In the genomic region with DNA sequence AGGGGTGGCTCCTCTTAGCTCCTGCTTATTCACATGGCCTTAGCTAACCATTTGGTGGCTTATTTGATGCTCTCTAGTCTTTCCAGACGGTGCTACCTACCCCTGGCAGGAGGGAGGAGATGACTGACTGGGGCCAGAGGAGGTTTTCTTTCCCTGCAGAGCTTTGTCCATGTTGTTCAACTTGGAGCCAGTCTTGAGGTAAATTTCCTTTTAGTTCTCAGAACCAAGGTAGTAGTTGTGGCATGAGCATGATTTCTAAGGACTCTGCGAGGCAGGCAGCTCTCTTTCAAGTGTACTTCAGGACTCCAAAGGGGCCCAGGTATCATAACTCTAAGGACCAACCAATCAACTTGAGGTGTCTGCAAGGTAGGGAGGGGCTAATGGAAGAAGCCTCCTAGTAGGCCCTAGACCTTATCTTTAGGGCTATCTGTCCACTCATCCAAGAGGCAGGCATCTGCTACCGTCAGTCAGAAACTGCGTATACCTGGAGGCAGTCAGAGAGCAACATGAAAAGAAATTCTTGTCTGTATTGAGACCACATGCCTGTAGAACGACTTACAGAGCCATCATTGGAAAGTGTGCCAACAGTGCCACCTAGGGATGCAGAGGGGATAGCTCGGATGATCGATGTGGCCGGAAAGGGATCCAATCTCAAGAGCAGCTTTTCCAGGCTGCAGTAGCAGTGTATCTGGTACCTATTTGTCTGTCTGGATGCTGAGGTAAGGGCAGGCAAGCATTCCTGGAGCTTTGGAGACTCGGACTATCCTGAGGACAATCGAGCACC, we compare ENCODE assay signal across 9 mouse cellular contexts. TPM values are rescaled to one million over a fixed set of nuclear protein-coding genes. Genes with fewer than 3 reads are reported as not detected.
DNase-seq lines count a peak whose midpoint lies in the region; ATAC-seq and TF ChIP-seq lines count a peak whose summit lies in the region.
"Had no signal": no experiment of that assay in that cellular context is flagged by ENCODE, and none has a peak within 500 bp of the region (broad histone marks: within the 10 kb centered on the region; RNA-seq: fewer than 3 reads in every experiment).

No protein-coding gene starts in this region.

- H3K36me3 ChIP-seq in ES-E14 (ENCODE audit: control insufficient read depth, insufficient read depth, low read length, poor library complexity, severe bottlenecking) = peaks cover 7% of the 10 kb centered on the region

- H3K27ac ChIP-seq in ES-E14 (ENCODE audit: insufficient read depth, low read depth, low read length, poor library complexity, severe bottlenecking) = no peak overlapping the region

- H3K4me3 ChIP-seq in ES-E14 (ENCODE audit: insufficient read depth in 1 of 2, low read depth in 1 of 2, low read length in 2 of 2, poor library complexity in 1 of 2, severe bottlenecking in 1 of 2) = no peak overlapping the region

- no peaks in the 10 kb centered on the region for H3K4me1 ChIP-seq in ES-E14 (ENCODE audit: control insufficient read depth in 2 of 2, insufficient read depth in 2 of 2, low read length in 2 of 2, poor library complexity in 1 of 2)

- in situ Hi-C loops in ES-E14 (cut with MboI; ENCODE audit: low sequenced_read_pairs in 2 of 2, unreplicated experiment in 2 of 2) = no loop called here

- H3K9ac ChIP-seq in ES-E14 (ENCODE audit: insufficient read depth, low read depth, low read length, poor library complexity, severe bottlenecking) = no peak overlapping the region

- DNase-seq in CD4-positive, CD25-positive, alpha-beta regulatory T cell, adult 2 months (ENCODE audit: low read depth, low spot score) = peak; percentile 44
- DNase-seq in ES-E14 (ENCODE audit: low read depth, low spot score) = peak; percentile 55
- peak; percentile 52 for DNase-seq in cerebellum, adult 11-12 months
- peak; percentile 68 to 81 for DNase-seq in frontal cortex, postnatal 36 days (ENCODE audit: low spot score in 2 of 2)
- peak; percentile 71 for DNase-seq in layer of hippocampus, adult 11-12 months (ENCODE audit: low spot score)
- peak; percentile 67 for DNase-seq in lung, postnatal 14 days
- peak; percentile 49 for DNase-seq in right cerebral cortex, postnatal 25 days

- H3K9me3 ChIP-seq in ES-E14 (ENCODE audit: control insufficient read depth, insufficient read depth, low read depth, low read length) = no peaks in the 10 kb centered on the region

- no peak for ATAC-seq in CD4-positive, CD25-positive, alpha-beta regulatory T cell, adult 4 months

TF ChIP-seq in ES-E14, 5 proteins besides CTCF, POLR2A, EP300 and RAD21:
- no peak for TF ChIP-seq CHD2 (IDR thresholded peaks at IDR 0.05; ENCODE audit: low read depth, low read length)
- no peak for TF ChIP-seq HCFC1 (IDR thresholded peaks at IDR 0.05; ENCODE audit: borderline replicate concordance, insufficient read depth, low read length)
- TF ChIP-seq ZNF384 (IDR thresholded peaks at IDR 0.05; ENCODE audit: low read depth, low read length) = no peak
- peak; percentile 67; the same call in 1 of the 2 replicates for TF ChIP-seq ZC3H11A (IDR thresholded peaks at IDR 0.05; ENCODE audit: borderline replicate concordance, low read depth, low read length)
TF ChIP-seq in ES-E14: peak in this region for 1.

RNA-seq across cellular contexts. Expression of gene Hcn4, which starts 50.5 kb away (rescaled TPM):
- not detected for polyA plus RNA-seq in CD4-positive, CD25-positive, alpha-beta regulatory T cell, adult 4 months (2017; shearing (Covaris generic))
- total RNA-seq in ES-E14 (2012; rRNA removed) = 0.21 and 0.22 TPM in 2 replicates
- polyA plus RNA-seq: liver, embryonic 16.5 days had no signal
